Mouse (Mus musculus) cerebellum, adult 9-11 months (tissue): ENCODE measurements around the gene Fmo6.

Experiments used
- DNase-seq: peaks from one replicate; pipeline ENCODE4 v3.0.0; 2022

The Fmo6 gene

DNA sequence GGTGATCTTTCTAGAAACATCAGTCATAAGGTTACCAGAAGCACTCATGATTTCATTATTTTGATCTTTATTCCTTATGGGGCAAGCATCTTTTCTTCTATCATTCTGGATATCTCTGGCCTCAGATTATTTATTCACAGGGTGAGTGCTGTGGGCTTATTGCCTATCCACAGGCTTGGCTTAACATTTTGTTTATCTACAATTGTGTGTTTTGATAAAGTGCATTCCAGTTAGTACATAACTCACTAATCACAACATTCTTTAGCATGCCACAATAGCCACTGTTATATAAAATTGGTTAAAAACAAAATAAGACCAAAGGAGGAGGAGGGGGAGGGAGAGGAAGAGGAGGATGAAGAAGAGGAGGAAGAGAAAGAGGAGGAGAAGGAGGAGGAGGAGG, 25.2 kb downstream of the Fmo6 start:
- DNase-seq, result no peak

DNA sequence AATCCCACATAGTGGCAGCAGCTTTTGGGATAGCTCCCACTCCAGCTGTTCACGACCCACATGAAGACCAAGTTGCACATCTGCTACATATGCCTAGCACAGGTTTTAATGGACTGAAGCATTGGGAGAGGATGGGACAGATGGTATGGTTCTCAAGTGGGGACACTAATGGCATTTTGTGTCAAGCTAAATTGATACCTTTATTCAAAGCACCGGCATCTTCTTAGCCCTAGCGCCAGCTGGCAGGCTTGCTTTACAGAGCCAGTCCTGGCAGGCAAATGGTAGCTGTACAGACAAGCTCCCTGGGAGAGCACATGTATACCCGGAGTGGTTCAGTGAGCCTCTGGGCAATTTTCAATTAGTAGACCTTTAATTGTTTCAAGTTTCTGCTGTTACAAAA, 35.4 kb downstream of the Fmo6 start:
- DNase-seq, result no peak

DNA sequence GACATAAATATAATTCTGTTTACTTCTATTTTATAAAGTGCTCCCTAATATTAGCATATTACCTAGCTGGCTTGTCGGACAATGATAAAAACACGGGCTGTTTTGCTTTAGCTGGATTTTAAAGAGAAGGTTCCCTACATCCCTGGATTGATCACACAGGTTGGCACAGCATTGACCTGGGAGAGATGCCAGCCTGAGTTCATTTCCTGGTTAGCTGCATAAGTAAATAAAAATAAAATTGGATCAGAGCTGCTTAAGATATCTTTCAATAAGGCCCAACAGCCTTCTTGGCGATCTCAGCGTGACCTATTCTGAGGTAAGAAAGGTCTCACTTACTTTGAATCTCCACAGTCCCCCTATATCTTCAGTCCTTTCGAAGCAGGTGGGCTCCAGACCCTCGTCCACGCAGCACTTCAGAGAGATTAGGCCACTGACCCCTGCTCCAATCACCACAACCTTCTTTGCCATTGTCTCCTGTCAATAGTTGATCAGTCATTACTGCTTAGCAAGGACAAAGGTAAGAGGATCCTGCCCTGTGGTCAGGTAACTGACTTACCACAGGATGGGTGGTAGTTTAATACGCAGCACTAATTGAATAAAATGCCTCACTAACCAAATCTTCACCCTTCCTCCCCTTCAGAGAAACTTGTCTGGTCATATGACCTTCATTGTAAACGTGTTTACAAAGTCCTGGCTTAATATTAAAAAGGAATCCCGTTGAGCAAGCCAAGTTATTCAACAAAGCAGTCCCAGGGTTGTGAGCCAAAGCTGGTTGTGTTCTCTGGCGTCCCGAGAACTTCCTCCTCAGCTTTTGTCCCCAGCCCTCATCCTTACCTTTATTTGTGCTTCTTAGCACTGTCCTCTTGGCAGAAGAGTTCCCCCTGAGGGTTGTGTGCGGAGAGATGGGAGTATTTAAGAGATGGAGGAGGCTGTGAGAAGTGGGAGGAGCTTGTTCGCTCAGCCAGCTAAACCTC, 39.2 kb downstream of the Fmo6 start, which contains the start of gene Fmo2:
TSS of gene Fmo2 (minus strand) at position 889 of the 974 bp plus-strand sequence.
- no peak for DNase-seq

DNA sequence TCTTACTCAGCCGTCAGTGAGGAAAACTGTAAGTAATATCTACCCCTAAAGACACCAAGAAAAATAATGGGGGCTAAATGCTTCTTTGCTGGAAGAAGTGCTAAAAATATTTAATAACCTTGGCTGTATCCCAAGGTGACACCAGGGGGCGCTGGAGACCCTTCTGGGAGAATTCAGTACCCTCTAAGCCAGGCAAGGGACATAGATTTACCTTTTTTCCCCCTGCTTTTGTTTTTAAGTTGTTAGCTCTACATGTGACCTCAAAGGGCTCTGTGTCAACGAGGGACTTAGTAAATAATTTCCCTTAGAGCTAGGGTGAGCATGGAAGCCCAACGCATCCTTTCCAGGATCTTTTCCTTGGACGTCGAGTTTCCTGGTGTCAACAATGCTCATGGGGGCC, 41.4 kb downstream of the Fmo6 start:
- no peak for DNase-seq

DNA sequence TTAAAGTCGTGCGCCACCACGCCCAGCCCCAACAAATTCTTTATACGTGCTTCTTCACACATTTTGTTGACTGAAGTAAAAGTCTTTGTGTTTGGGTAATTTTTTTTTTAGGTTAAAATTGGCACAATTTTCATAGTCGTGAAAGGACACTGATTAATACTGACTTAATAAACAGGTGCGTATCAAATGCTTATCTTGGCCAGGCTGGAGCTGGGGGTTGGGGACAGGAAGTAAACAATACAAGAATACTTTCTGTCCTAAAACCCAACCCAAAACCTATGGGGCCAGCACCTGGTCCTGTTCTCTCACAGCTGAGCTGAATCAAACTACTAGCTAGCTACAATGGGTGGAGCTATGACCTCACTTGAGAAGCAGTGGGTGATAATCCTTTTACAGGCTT, 44.3 kb downstream of the Fmo6 start:
- DNase-seq, result no peak

DNA sequence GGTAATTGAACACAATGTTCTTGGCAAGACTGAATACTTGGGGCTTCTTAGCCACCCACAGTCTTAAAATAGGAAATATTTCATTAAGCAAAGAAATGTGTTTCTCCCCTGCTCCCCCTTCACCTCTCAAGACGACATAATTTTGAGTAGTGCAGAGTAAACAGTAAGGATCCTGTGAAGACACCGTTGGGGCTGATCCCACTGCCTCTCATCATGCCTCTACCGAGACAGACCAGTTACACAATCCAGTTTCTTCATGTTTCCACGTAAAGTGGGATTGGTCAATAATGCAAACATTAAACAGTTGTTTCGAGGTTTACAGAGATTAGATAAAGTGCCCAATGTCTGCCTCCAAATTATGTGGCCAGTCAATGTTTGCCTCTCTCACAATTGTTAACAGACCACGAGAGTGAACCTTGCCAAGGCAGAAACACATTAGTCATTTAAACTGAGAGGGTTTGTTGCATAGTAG, 45.3 kb downstream of the Fmo6 start:
- no peak for DNase-seq

DNA sequence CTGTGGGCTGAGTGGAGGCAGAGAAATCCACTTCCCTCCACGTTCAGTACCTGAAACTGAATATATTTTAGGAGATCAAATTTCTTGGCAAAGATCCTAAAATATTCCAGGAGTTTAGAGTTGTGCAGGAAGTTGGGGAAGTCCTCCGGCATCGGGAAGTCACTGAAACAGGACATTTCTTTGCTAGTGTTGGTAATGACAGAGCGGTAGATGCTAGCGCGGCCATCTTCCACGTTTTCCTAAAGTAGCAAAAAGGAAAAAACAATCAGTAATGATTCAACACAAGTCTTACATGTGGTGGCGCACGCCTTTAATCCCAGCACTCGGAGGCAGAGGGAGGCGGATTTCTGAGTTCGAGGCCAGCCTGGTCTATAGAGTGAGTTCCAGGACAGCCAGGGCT, 48.7 kb downstream of the Fmo6 start:
- no peak for DNase-seq

DNA sequence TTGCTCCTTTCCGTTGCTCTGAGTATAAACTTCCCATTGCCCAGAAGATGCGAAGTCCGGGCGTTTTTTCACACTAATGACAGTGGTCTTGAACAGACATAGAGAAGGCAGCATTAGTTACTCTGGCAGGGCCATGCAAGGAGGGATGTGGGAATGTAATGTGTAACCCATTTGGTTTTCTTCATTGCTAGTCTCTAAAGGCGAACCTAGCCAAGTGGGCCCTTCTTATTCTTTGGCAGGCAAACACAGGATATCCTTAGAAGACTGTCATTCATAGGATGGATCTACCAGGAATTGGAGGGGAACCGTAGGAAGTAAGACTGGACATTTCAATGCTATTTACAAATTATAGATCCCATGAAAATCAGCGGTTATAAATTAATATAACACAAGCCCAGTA, 49.7 kb downstream of the Fmo6 start:
- no peak for DNase-seq

DNA sequence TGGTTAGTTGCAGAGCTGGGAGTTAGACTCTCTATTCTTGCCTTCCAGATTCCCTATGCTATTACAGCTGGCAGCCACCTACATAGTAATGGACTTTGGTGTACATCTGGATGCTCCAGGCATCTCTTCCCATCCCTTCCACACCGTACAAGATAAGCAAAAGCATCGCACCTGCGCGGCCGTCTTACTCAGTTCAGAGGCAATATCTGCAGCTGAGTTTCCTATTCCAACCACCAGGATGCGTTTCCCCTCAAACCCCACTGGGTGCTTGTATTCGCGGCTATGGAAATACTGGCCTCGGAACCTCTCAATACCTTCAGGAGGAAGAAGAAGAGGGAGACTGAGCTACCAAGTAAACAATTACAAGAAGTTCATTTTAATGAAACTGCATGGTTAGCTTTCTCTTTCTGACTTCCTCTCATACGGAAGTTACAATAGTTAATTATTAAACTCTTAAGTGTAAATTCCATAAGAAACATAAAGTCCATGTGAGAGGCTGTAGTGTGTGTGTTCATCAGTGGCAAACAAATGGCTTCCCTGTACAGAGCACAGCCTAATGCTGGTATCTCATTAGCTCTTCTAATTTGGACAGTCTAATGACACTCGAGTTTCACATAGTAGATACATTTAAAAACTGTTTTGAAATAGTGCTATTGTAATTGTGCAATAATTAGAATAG, 51.0 kb downstream of the Fmo6 start:
- no peak for DNase-seq

DNA sequence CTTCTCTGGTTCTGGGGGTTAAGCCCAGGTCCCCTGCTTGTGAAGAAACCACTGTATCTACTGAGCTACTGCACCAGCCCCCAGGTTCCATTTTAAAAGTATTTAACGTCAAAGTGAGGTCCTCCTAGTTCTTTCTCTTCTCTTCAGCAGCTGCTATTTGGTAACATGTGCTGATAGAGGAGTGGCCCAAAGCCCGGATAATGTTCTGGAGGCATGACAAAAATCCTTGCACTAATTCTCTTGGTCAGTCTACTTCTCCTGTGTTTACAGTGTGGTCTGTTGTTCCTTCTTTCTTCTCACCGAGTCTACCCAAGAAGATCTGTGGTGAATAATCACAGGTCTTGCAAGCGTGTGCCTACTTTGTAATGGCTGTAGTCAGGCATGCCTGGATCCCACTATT, 54.6 kb downstream of the Fmo6 start:
- DNase-seq, result no peak

DNA sequence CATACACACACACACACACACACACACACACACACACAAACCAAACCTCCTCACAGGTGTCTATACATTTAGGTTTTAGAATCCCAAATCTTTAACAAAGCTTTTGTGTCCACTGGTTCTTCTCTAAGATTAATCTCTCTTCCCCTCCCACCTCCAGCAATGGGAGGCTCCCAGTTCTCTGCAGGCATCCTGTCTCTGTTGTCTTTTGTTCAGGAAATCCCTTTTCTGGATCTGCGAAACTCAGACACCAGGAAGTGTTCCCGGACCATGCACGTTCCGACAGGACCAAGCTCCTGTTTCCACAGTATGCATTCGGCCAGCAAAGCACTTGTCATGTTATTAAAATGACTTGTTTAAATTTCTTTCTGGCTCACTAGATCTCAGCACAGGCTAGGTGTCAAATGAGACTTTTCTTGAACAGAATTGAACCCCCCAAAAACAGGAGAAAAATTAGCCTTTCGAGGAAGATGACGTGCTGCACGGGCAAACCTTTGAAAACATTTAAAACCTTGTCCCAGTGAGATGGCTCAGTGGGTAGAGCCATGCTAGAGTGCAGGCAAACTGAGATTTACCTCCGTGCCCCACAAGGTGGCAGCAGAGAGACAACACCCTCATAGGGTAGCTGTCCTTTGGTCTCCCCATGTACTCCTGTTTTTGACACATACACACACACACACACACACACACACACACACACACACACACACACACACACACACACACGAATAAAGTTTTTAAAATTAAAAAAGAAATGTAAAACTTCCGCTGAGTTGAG, 57.5 kb downstream of the Fmo6 start:
- no peak for DNase-seq

DNA sequence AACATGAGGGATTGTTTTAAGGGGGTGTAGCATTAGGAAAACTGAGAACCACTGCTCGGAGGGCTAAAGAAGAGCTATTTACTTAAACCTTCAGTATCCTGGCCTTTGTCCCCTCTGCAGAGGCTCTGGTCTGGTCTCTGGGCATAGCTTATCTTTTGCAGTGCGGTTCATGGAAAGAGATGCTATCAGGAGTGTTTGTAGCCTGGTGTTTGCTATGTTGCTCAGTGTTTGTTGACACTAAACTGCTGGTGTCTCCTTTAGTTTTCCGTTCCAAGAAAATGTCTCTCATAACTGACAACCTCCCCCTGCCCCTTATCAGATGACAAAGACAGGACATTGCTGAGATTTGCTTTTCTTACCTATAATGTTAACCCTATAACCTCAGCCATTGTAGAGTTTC, 62.2 kb downstream of the Fmo6 start:
- no peak for DNase-seq

DNA sequence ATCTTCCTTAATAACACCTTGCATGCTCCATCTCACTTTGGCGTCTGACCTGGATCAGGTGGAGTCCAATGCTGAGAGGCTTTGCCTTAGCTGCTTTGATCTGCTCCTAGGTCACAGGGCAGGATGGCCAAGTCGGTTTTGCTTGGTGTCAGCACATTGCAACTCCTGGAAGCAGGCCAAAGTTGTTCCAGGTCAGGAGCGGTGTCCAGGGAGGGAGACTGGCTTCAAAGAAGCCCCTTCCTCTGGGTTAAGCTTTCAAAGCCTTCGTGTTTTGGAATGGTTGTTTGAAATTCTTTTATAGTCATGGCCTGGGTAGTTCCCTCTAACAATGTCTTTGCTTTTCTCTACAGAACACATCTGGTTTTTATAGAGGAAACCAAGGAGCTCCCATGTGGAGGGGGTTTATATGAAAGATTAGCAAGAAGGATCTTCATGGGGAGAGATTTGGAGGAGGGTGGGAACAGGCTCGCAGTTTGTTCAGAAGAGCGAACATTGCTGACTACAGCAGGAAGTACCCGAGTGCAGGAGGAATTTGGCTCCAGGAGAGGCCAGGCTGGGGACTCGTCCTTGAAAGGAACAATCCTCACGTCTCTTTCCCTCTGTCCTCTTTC, 65.5 kb downstream of the Fmo6 start:
- no peak for DNase-seq

DNA sequence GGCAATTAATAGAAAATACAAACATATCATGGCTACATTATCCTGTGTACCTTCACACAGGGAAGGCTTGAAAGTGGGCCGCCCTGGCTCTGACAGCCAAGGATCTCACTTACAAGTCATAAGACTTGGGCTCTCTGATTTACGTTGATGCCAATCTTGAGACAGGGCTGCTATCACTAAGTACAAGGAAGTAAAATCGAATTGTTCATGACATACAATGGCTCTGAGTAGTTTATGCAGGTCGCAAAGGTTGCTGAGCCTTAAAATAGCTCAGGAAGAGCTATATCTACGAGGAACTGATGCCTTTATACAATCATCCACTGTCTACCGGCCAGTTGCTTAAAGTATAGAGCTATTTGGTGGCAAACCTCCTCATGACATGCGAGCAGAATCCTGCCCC, 66.3 kb downstream of the Fmo6 start:
- no peak for DNase-seq

DNA sequence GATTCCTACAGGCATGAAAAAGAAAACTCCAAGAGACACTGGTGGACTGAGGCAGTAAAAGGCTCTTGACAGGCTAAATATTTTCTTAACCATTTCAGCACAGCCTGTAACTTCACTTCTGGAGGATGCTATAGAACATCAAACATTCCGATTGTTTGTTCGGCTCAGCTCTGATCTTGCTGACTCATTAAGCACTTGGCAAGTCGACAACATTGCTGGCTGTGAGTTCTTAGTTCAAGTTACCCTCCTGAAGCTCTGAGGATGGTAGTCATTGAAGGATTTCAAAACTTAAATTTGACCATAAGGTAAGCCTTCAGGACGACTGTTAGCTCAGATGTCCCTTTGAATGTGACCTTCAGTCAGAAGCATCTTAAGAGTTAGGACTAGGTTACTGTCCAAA, 69.9 kb downstream of the Fmo6 start:
- no peak for DNase-seq
